Mouse (Mus musculus) cerebellum, adult 9-10 months (tissue): ENCODE measurements around the gene AK157302.
A peak's percentile ranks its signal among the peaks of the same experiment; 100 is the strongest.
"Not testable (repeated sequence)": the region's sequence is repeated elsewhere in the genome, so short reads cannot be mapped to it uniquely, and the experiment has no call there.

Experiments used
- DNase-seq: peaks from one replicate; pipeline ENCODE4 v3.0.0; 2022

The AK157302 gene

DNA sequence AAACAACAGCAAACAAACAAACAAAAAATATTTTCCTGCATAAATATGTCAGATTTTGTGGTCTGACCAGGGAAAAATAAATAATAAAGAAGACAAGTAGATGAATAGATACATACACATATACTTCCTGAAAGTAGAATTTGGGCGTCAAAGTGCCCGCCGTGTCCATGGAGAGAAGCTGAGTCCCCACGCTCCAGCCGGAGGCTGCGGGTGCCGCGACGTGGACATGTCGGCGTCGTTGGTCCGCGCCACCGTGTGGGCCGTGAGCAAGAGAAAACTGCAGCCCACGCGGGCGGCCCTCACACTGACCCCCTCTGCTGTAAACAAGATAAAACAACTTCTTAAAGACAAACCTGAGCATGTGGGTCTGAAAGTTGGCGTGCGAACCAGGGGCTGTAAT lies at the start of gene AK157302:
AK157302 (plus strand) TSS at position 144 of the 400 bp plus-strand sequence.
- DNase-seq, result no peak

DNA sequence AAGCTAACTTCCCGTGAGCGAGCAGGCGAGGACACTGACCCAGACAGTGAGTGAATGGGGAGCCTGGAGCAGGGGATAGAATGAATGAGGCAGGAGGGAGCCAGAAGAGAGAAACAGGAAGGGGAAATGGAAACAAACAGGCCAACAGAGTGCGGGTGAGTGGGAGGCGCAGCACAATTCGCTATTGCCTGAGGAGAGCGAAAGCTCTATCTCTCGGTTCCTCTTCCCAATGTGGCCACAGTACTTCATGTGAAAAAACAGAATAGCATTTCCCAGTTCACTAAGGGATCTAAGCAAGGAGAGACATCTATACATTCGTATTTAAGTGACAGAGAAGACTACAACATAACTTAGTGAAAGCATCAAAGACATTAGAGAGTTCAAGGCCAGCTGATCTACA lies 48.2 kb upstream of the AK157302 start:
- no peak for DNase-seq

DNA sequence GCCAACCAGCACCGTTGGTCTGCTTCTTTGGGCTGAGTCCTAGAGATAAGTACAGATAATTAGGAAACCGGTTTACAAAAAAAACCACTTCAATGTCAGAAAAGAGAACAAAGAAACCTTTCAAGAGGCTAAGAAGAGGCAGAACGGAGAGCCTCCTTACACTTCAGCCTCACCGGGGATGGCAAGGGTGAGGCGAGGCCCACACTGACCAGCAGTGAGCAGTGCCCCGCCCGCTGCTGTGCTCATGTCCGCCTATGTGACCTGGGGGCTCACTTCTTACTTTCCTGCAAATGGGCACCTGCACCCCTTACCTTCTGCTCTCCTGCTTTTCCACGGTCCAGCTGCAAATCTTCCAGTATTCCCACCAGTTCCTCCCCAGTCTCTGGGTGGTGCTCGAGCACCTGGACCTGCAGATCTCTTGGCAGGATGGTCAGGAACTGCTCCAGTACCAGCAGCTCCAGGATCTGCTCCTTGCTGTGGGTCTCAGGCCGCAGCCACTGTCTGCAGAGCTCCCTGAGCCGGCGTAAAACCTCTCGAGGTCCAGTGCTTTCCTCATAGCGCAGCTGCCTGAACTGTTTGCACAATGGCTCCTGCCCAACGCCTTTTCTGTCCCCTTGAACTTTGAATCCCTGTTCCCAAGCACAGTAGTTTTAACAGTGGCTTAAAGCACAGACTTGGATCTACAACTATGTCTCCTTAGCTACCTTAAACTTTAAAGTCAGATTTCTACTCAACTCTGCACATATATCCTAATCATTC lies 47.0 kb upstream of the AK157302 start:
- DNase-seq, result no peak

GRCm38 (mm10) chr13:21453042-21453441 lies 42.0 kb upstream of the AK157302 start:
- DNase-seq, result peak; percentile 30

DNA sequence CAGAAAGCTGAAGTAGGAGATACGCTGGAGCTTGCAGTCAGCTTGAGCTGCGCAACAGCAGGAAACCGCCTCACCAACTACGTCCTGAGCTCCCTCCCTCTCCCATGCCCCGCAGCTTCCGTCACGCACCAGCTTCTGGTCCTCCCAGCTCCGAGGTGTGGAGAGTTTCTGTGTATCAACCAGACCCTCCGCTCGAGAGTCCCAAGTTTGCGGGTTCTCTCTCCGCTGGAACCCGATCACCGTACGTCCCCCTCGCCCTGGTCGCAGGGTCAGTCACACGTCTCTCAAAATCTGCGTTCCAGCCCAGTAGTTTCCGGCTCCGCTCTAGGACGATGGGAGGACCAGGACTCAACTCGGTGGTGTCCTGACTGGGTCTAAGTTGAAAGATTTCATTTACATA lies 41.6 kb upstream of the AK157302 start, which contains the start of gene Zscan26:
Zscan26 (minus strand) TSS at position 282 of the 400 bp plus-strand sequence.
- DNase-seq, result peak; percentile 88

GRCm38 (mm10) chr13:21454133-21454532 lies 40.9 kb upstream of the AK157302 start:
- no peak for DNase-seq

DNA sequence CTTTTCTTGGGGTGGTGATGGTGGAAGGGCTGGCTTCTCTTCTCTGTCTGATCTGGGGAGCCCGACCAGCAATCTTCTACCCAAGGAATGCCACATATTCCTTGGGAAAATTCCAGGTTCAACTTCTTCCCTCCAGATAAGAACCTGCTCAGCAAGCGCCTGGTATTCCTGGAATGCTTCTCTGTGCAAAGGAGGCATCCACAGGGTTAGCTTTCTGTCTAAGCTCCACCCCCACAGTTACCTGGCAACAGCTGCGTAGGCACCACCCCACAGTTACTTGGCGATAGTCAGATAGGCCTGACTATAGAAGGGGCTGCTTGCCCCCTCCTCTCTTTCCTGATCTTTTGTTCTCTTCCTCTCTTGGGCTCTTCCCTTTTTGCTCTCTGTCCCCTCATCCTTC lies 38.7 kb upstream of the AK157302 start:
- DNase-seq, result no peak

DNA sequence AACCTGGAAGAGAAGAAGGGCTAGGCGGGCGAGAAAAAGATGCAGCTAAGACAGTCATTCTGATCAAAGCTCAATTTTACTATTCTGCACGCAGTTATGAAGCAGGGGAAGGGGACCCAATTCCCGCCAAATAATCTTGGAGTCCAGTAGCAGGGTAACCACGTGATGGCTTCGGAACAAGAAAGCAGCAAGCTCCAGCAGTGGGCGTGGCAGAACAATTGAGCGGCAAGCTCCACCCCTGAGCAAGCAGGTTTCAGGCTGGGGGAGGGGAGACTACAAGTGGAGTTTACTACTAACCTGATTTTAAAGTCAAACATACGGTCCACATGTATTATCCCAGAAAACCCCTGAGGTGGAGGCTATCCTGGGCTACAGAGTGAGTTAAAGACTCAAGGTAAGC lies 32.5 kb upstream of the AK157302 start:
- DNase-seq, result not testable (repeated sequence)

DNA sequence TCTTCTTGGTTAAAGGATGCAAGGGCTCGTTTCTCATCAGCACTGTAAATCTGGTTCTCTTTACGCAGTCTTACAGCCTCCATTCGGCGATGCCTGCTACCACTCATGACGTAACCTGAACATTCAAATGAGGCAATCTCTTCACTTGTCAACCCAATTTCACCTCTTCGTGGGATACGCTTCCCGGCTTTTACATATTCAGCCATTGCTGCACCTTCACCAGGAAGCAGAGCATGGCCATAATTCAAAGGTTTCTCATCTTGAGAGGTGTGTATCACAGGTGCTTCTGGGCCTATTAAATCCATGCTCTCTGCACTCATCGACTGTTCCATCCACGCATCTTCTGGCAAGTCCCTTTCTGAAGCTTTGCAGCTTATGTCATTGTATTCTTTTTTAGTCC lies 27.7 kb upstream of the AK157302 start:
- DNase-seq, result no peak

GRCm38 (mm10) chr13:21468061-21469019 lies 26.7 kb upstream of the AK157302 start, which contains the start of gene Nkapl:
Gene Nkapl, minus strand, starts transcription at chr13:21468509.
- DNase-seq, result peak; percentile 87

GRCm38 (mm10) chr13:21469097-21469496 lies 25.9 kb upstream of the AK157302 start:
- DNase-seq, result no peak

DNA sequence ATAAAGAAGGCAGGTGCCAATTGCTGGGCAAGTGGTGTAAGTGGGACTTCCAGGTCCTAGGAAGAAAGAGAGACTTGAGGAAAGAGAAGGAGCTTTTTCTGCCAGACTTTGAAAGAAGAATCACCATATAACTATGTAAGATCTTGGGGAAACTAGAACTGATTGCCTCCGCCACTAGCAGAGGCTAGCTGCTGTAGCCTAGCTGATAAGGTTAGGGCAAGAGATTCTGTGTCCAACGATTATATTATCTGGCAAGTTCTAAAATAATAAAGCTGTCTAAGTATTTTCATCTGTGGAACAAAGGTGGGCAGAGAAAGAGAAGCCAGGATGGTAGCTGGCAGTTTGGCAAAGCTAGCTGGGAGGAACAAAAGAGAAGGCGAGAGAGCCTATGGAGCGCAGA lies 22.6 kb upstream of the AK157302 start:
- no peak for DNase-seq

DNA sequence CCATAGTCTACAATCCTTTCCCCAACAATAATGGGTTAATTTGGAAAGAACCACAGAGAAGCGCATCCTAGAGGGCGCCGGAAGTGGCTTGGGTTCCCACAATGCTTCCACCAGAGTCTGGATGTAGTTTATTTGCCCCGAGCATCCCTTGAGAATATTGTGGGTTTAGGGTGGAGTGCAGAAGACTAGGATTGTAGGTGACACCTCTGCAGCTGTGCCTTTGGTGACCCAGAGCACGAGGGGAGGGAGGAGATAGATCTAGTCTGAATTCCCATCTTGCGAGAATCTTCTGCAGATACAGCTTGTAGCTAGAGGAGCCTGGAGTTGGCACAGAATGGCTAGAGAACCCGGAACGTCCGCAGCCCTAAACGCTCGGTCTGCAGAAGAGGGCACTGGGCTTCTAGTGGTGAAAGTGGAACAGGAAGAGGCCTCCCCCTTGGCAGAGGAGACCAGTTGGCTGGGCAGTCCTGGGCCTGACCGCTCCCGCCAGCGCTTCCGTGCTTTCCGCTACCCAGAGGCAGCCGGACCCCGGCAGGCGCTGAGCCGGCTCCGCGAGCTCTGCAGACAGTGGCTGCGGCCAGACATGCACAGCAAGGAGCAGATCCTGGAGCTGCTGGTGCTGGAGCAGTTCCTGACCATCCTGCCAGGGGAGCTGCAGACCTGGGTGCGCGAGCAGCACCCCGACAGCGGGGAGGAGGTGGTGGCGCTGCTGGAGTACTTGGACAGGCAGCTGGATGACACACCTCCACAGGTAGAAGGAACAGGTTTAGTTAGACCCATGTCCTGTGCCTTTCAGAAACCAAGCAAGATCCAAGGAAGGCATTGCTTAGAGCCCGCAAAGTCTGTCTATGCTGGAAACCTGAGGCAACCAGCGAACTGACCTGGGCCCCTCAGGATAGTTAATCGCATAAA lies 16.0 kb upstream of the AK157302 start, which contains the start of the genes Zkscan4 and Gm10065:
Zkscan4 (plus strand) TSS at position 149 of the 912 bp plus-strand sequence.
Gm10065 (minus strand) TSS at position 683 of the 912 bp plus-strand sequence.
- peak; percentile 86 for DNase-seq

DNA sequence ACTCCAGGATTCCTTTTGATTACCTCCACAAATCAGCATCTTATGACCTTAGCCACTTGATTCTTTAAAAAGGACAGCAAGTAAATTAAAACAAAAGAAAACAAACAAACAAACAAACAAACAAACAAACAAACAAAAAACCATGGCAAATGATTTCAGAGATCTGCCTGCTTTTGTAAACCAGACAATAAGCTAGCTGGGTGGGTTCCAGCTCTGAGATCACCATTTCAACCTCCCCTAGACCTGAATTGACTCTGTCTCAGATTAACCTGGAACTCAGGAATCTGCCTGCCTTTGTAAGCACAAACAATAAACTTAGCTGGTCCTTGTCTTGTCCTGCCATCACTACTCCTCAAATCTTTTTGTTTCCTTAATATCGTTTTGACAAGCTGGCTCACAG lies 8.1 kb upstream of the AK157302 start:
- DNase-seq, result no peak

GRCm38 (mm10) chr13:21492847-21493246 lies 2.2 kb upstream of the AK157302 start:
- no peak for DNase-seq

DNA sequence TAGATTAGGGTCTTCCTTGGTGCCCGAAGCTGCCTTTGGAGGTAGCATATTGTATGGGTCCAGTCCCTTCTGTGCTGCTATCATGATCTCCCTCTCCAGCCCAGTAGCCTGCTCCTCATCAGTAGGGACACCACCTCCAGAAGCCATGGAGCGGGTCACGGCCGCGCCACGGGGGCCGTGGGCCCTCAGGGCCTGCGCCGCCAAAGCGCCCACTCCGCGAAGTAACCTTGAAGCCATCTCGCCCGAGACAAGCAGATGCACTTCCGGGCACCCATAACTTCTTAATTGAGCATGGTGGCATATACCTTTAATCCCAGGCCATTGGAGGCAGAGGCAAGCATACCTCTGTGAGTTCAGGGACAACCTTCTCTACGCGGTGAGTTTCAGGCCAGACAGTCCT lies 6.2 kb downstream of the AK157302 start, which contains the start of gene Gm11273:
Gm11273 (minus strand) TSS at position 237 of the 400 bp plus-strand sequence.
- not testable (repeated sequence) for DNase-seq

DNA sequence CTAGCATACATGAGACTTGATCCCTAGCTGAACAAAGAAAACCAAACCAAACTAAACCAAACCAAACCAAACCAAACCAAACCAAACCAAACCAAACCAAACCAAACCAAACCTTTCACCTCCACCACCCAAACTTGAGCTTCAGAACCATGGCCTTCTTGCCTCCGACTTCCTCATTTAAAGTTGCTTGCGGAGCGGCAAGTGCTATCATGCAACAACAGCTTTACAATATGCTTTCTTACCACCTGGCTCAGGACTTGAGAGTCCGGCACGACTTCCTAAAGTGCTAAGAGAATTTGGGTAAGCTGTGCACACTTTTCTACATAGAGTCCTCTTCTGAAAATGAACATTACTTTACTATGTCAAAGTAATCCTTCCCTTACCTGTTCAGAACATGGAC lies 7.3 kb downstream of the AK157302 start:
- DNase-seq, result no peak

DNA sequence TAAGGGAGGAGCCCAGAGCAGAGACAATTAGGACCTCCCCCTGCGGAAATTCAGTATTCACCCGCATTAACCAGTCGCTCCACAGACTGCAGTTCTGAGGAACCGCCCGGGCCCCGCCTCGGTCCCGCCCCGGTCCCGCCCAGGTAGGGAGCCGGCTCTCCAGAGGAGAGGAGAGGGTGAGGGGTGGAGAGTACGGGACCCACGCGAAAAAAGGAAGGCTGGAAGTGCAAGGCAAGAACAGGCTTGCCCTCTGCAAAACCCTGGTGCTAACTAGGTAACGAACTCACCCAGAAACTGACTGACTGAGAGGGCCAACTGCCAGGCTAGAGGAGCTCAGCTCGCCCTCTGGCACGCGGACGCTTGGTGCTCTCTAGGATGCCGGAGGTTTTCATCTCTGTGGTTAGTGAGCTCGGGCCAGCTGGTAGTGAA lies 11.2 kb downstream of the AK157302 start:
- peak; percentile 82 for DNase-seq

DNA sequence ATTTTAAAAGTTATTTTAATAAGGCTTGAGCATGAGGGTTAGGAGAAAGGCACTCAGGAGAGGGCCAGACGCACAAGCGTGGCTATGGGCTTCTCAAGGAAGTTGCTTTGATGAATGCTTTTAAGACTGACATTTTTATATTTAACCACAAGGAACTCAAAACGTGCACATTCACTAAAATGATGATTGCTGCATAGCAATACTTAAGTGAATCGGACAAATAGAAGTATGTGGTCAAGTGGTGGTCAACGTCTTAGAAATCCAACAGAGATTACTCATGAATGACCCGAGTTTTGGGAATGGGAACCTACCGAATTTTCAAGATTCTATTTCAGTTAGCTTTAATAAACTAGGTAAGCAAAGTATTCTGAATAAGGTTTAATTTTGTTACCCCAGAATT lies 35.1 kb downstream of the AK157302 start:
- no peak for DNase-seq

DNA sequence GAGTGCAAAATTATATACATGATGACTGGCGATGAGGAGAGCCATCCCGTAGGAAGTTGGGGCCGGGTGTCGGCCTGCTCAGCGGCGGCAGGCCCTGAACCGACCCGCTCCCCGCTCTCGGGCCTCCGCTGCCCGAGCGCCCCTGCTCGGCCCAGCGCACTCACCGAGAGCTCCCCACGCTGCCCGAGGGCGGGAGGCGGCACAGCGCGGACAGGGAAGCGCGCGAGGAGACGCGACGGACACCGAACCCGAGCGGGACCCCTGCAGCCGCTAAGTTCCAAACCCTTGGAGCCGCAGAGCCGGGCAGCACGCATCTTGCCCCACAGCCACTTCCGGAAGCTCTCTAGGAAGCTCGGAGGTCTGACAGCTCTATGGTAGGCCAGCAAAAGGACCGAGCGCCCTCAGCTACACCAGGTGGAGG lies 35.8 kb downstream of the AK157302 start, which contains the start of gene Zkscan8:
Zkscan8 (minus strand) TSS at position 340 of the 421 bp plus-strand sequence.
- peak; percentile 90 for DNase-seq

DNA sequence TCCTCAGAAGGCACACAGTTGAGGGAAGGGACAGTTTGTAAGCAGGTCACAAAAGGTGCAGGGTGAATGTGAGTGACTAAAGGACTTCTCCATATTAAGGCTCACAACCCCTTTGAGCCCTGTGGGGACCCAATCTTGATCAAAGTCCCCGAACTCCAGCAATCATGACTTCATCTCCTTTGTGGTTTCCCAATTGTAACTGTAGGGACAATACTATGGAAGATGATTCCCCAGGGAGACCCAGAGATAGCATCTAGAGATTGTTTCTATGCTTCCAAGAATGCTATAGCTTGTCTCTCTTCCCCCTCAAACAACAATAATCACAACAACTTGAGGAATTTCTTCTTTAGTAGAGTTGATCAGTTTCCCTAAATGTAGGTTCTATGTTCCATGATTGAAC lies 47.7 kb downstream of the AK157302 start, which contains the start of gene Olfr1366:
Olfr1366 (minus strand) TSS at position 101 of the 400 bp plus-strand sequence.
- no peak for DNase-seq
